Mouse (Mus musculus): Measurements from ENCODE around the gene Haghl.

- no peak for TF ChIP-seq CTCF (IDR thresholded peaks at IDR 0.05; ENCODE audit: borderline replicate concordance, insufficient read depth, low read length)
- peak; percentile 83 for TF ChIP-seq POLR2A (IDR thresholded peaks at IDR 0.05; ENCODE audit: low read depth, low read length)
Observed at GRCm38 (mm10) chr17:25832436-25833290, 47.2 kb upstream of the Haghl start.

Data from embryonic fibroblast, embryonic 13.5 days (primary cell).